Mouse (Mus musculus): ENCODE results near the gene Fmod. TPM values are rescaled to one million over a fixed set of nuclear protein-coding genes. Genes with fewer than 3 reads are reported as not detected.

Gene Fmod
- polyA plus RNA-seq, 1 experiment from 2014 or later: 23.3 TPM

- H3K9me3 ChIP-seq (replicated peaks): no peaks in the 10 kb centered on the region
- no peak overlapping the region for H3K4me2 ChIP-seq
- WGBS: 58% methylated on average over 4 of the region's 4 CpGs
- ATAC-seq (replicated peaks; ENCODE audit: insufficient number of reproducible peaks, insufficient read depth, low FRiP score, low read depth): no peak
- no peaks in the 10 kb centered on the region for H3K36me3 ChIP-seq
- H3K9ac ChIP-seq: no peak overlapping the region
- no peaks in the 10 kb centered on the region for H3K27me3 ChIP-seq
- H3K27ac ChIP-seq: peak overlapping the region; percentile 99
- no peak overlapping the region for H3K4me3 ChIP-seq
- peaks cover 58% of the 10 kb centered on the region for H3K4me1 ChIP-seq (replicated peaks)
These were observed 28.3 kb downstream of the Fmod start for GRCm38 (mm10) chr1:134065241-134065809.

- peak overlapping the region; percentile 45; the same call in 1 of the 2 replicates for H3K27ac ChIP-seq
- H3K9me3 ChIP-seq (replicated peaks): no peaks in the 10 kb centered on the region
- H3K4me3 ChIP-seq: no peak overlapping the region
- H3K4me1 ChIP-seq (replicated peaks): peaks cover 55% of the 10 kb centered on the region
- WGBS: 64% methylated on average over 3 of the region's 3 CpGs
- no peak overlapping the region for H3K4me2 ChIP-seq
- no peak overlapping the region for H3K9ac ChIP-seq
- no peaks in the 10 kb centered on the region for H3K36me3 ChIP-seq
- no peaks in the 10 kb centered on the region for H3K27me3 ChIP-seq
- ATAC-seq (replicated peaks; ENCODE audit: insufficient number of reproducible peaks, insufficient read depth, low FRiP score, low read depth): no peak
These were observed 29.5 kb downstream of the Fmod start for GRCm38 (mm10) chr1:134066554-134066953.

GRCm38 (mm10) chr1:134067143-134067619 is 30.1 kb downstream of the Fmod start:
- no peak overlapping the region for H3K4me3 ChIP-seq
- peaks cover 52% of the 10 kb centered on the region for H3K4me1 ChIP-seq (replicated peaks)
- peak overlapping the region; percentile 45; the same call in 1 of the 2 replicates for H3K27ac ChIP-seq
- no peaks in the 10 kb centered on the region for H3K36me3 ChIP-seq
- H3K9ac ChIP-seq: no peak overlapping the region
- H3K27me3 ChIP-seq: no peaks in the 10 kb centered on the region
- WGBS: 5% methylated on average over 8 of the region's 8 CpGs
- no peaks in the 10 kb centered on the region for H3K9me3 ChIP-seq (replicated peaks)
- ATAC-seq (replicated peaks; ENCODE audit: insufficient number of reproducible peaks, insufficient read depth, low FRiP score, low read depth): peak; percentile 40
- no peak overlapping the region for H3K4me2 ChIP-seq

GRCm38 (mm10) chr1:134070099-134070669 is 33.1 kb downstream of the Fmod start:
- whole genome bisulfite sequencing: 62% methylated on average over 8 of the region's 8 CpGs
- no peak overlapping the region for H3K4me2 ChIP-seq

GRCm38 (mm10) chr1:134071411-134072018 is 34.5 kb downstream of the Fmod start:
- peaks cover 60% of the 10 kb centered on the region for H3K4me1 ChIP-seq (replicated peaks)
- H3K27me3 ChIP-seq: no peaks in the 10 kb centered on the region
- H3K9me3 ChIP-seq (replicated peaks): no peaks in the 10 kb centered on the region
- H3K36me3 ChIP-seq: peaks cover 10% of the 10 kb centered on the region; the same call in 1 of the 2 replicates
- no peak for ATAC-seq (replicated peaks; ENCODE audit: insufficient number of reproducible peaks, insufficient read depth, low FRiP score, low read depth)
- H3K4me2 ChIP-seq: no peak overlapping the region
- no peak overlapping the region for H3K4me3 ChIP-seq
- WGBS: 56% methylated on average over 10 of the region's 10 CpGs
- H3K27ac ChIP-seq: peak overlapping the region; percentile 9; the same call in 1 of the 2 replicates
- H3K9ac ChIP-seq: no peak overlapping the region

More at GRCm38 (mm10) chr1:134070099-134070669, 33.1 kb downstream of the Fmod start:
- Histone ChIP-seq H3K4me3 (no peak overlapping the region), H3K36me3 (peaks cover 3% of the 10 kb centered on the region; the same call in 1 of the 2 replicates), H3K4me1 (replicated peaks) (peaks cover 50% of the 10 kb centered on the region), H3K9ac (no peak overlapping the region), H3K27me3 (no peaks in the 10 kb centered on the region), H3K27ac (peak overlapping the region; percentile 41; the same call in 1 of the 2 replicates), H3K9me3 (replicated peaks) (no peaks in the 10 kb centered on the region)
- ATAC-seq (replicated peaks; ENCODE audit: insufficient number of reproducible peaks, insufficient read depth, low FRiP score, low read depth): no peak

GRCm38 (mm10) chr1:134073061-134073564 is 36.1 kb downstream of the Fmod start:
- Histone ChIP-seq H3K27me3 (no peaks in the 10 kb centered on the region), H3K9ac (no peak overlapping the region), H3K27ac (peak overlapping the region; percentile 69), H3K4me2 (no peak overlapping the region), H3K36me3 (peaks cover 10% of the 10 kb centered on the region; the same call in 1 of the 2 replicates), H3K4me3 (no peak overlapping the region), H3K9me3 (replicated peaks) (no peaks in the 10 kb centered on the region), H3K4me1 (replicated peaks) (peaks cover 64% of the 10 kb centered on the region)
- 45% methylated on average over 6 of the region's 6 CpGs for WGBS
- no peak for ATAC-seq (replicated peaks; ENCODE audit: insufficient number of reproducible peaks, insufficient read depth, low FRiP score, low read depth)

GRCm38 (mm10) chr1:134073658-134074057 is 36.6 kb downstream of the Fmod start:
- H3K4me1 ChIP-seq (replicated peaks): peaks cover 65% of the 10 kb centered on the region
- H3K36me3 ChIP-seq: peaks cover 10% of the 10 kb centered on the region; the same call in 1 of the 2 replicates
- H3K27me3 ChIP-seq: no peaks in the 10 kb centered on the region
- ATAC-seq (replicated peaks; ENCODE audit: insufficient number of reproducible peaks, insufficient read depth, low FRiP score, low read depth): no peak
- no peak overlapping the region for H3K4me3 ChIP-seq
- 78% methylated on average over 1 of the region's 1 CpGs for WGBS
- no peak overlapping the region for H3K9ac ChIP-seq
- peak overlapping the region; percentile 69 for H3K27ac ChIP-seq
- H3K9me3 ChIP-seq (replicated peaks): no peaks in the 10 kb centered on the region
- H3K4me2 ChIP-seq: no peak overlapping the region

- 0 out of 2 replicates have a peak overlapping the region, but pooled peaks have one; percentile 5 for H3K27ac ChIP-seq
- WGBS: 59% methylated on average over 3 of the region's 3 CpGs
These were observed 37.1 kb downstream of the Fmod start for GRCm38 (mm10) chr1:134074184-134074583.

GRCm38 (mm10) chr1:134074606-134075005 is 37.6 kb downstream of the Fmod start:
- Histone ChIP-seq H3K4me2 (no peak overlapping the region), H3K36me3 (peaks cover 10% of the 10 kb centered on the region; the same call in 1 of the 2 replicates), H3K4me3 (no peak overlapping the region), H3K4me1 (replicated peaks) (peaks cover 68% of the 10 kb centered on the region), H3K9ac (no peak overlapping the region), H3K27ac (no peak overlapping the region), H3K9me3 (replicated peaks) (no peaks in the 10 kb centered on the region), H3K27me3 (no peaks in the 10 kb centered on the region)
- ATAC-seq (replicated peaks; ENCODE audit: insufficient number of reproducible peaks, insufficient read depth, low FRiP score, low read depth): no peak
- 85% methylated on average over 10 of the region's 10 CpGs for WGBS

More at GRCm38 (mm10) chr1:134074184-134074583, 37.1 kb downstream of the Fmod start:
- H3K4me1 ChIP-seq (replicated peaks): peaks cover 65% of the 10 kb centered on the region
- H3K4me2 ChIP-seq: no peak overlapping the region
- H3K36me3 ChIP-seq: peaks cover 10% of the 10 kb centered on the region; the same call in 1 of the 2 replicates
- no peak overlapping the region for H3K9ac ChIP-seq
- no peaks in the 10 kb centered on the region for H3K27me3 ChIP-seq
- H3K9me3 ChIP-seq (replicated peaks): no peaks in the 10 kb centered on the region
- no peak for ATAC-seq (replicated peaks; ENCODE audit: insufficient number of reproducible peaks, insufficient read depth, low FRiP score, low read depth)
- H3K4me3 ChIP-seq: no peak overlapping the region

GRCm38 (mm10) chr1:134075532-134075931 is 38.5 kb downstream of the Fmod start:
- peaks cover 10% of the 10 kb centered on the region; the same call in 1 of the 2 replicates for H3K36me3 ChIP-seq
- H3K9me3 ChIP-seq (replicated peaks): no peaks in the 10 kb centered on the region
- no peak overlapping the region; the same call in 1 of the 2 replicates for H3K27ac ChIP-seq
- H3K9ac ChIP-seq: 0 out of 2 replicates have a peak overlapping the region, but pooled peaks have one; percentile 19
- H3K4me1 ChIP-seq (replicated peaks): peaks cover 76% of the 10 kb centered on the region
- ATAC-seq (replicated peaks; ENCODE audit: insufficient number of reproducible peaks, insufficient read depth, low FRiP score, low read depth): no peak
- 87% methylated on average over 8 of the region's 8 CpGs for WGBS
- H3K27me3 ChIP-seq: no peaks in the 10 kb centered on the region
- peak overlapping the region; percentile 81 for H3K4me2 ChIP-seq
- H3K4me3 ChIP-seq: peak overlapping the region; percentile 83; the same call in 1 of the 2 replicates

- WGBS: 73% methylated on average over 2 of the region's 2 CpGs
- no peaks in the 10 kb centered on the region for H3K27me3 ChIP-seq
- peaks cover 10% of the 10 kb centered on the region; the same call in 1 of the 2 replicates for H3K36me3 ChIP-seq
- H3K4me2 ChIP-seq: peak overlapping the region; percentile 81
- H3K9ac ChIP-seq: peak overlapping the region; percentile 94; the same call in 1 of the 2 replicates
- H3K27ac ChIP-seq: no peak overlapping the region
- H3K4me1 ChIP-seq (replicated peaks): peaks cover 69% of the 10 kb centered on the region
- peak overlapping the region; percentile 83 for H3K4me3 ChIP-seq
- no peak for ATAC-seq (replicated peaks; ENCODE audit: insufficient number of reproducible peaks, insufficient read depth, low FRiP score, low read depth)
- no peaks in the 10 kb centered on the region for H3K9me3 ChIP-seq (replicated peaks)
These were observed 39.7 kb downstream of the Fmod start for GRCm38 (mm10) chr1:134076789-134077188.

Measured in heart, embryonic 15.5 days (tissue).